Mouse (Mus musculus): ENCODE data around the gene Lctl. TPM values are rescaled to one million over a fixed set of nuclear protein-coding genes. Genes with fewer than 3 reads are reported as not detected.

Lctl gene
- polyA plus RNA-seq, 1 experiment from 2014 or later: not detected

DNA sequence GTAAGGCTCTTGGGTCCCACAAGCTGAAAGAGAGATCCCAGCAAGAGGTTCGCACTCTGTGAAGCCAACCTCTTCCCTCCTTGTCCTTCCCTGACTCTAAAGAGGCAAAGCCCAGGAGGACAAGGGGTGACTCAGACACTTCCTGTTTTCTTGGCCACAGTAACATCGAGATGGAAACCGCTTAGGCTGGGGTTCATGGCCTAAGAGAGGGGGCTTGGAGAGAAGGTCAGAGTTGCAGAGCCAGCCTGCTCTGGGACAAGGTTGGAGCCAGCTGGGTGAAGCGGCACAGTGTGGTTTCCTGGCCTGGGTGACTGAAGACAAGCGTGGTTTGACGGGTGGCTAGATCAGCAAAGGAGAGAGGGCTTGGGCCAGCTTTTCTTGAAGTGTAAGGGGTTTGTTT is 11.6 kb upstream of the Lctl start:
- Histone ChIP-seq H3K9me3 (ENCODE audit: low read length) (no peaks in the 10 kb centered on the region), H3K27me3 (replicated peaks; ENCODE audit: insufficient read depth, low read length) (no peaks in the 10 kb centered on the region), H3K4me1 (ENCODE audit: insufficient read depth, low read depth, low read length) (no peaks in the 10 kb centered on the region), H3K36me3 (ENCODE audit: insufficient read depth, low read length) (no peaks in the 10 kb centered on the region), H3K27ac (ENCODE audit: low read length) (no peak overlapping the region), H3K4me2 (replicated peaks; ENCODE audit: low read depth, low read length) (no peak overlapping the region), H3K4me3 (ENCODE audit: low read depth, low read length) (no peak overlapping the region), H3K9ac (replicated peaks; ENCODE audit: low read depth) (no peak overlapping the region)
- DNase-seq (ENCODE audit: low spot score): no peak
- no peak for TF ChIP-seq CTCF (IDR thresholded peaks at IDR 0.05)
- 46% methylated on average over 6 of the region's 6 CpGs for WGBS
- ATAC-seq: no peak

- TF ChIP-seq EP300 (IDR thresholded peaks at IDR 0.05) (peak; percentile 77), CTCF (IDR thresholded peaks at IDR 0.05) (no peak)
- no peak overlapping the region for H3K9ac ChIP-seq (replicated peaks; ENCODE audit: low read depth)
- no peaks in the 10 kb centered on the region for H3K4me1 ChIP-seq (ENCODE audit: insufficient read depth, low read depth, low read length)
- H3K4me3 ChIP-seq (ENCODE audit: low read depth, low read length): no peak overlapping the region
- peak; percentile 81 for DNase-seq (ENCODE audit: low spot score)
- no peaks in the 10 kb centered on the region for H3K27me3 ChIP-seq (replicated peaks; ENCODE audit: insufficient read depth, low read length)
- WGBS: 76% methylated on average over 16 of the region's 16 CpGs
- no peaks in the 10 kb centered on the region for H3K9me3 ChIP-seq (ENCODE audit: low read length)
- no peaks in the 10 kb centered on the region for H3K36me3 ChIP-seq (ENCODE audit: insufficient read depth, low read length)
- peak; percentile 81 for ATAC-seq
- no peak overlapping the region for H3K4me2 ChIP-seq (replicated peaks; ENCODE audit: low read depth, low read length)
- H3K27ac ChIP-seq (ENCODE audit: low read length): no peak overlapping the region; the same call in 1 of the 2 replicates
Measured at GRCm38 (mm10) chr9:64110502-64110901, 6.4 kb upstream of the Lctl start.

DNA sequence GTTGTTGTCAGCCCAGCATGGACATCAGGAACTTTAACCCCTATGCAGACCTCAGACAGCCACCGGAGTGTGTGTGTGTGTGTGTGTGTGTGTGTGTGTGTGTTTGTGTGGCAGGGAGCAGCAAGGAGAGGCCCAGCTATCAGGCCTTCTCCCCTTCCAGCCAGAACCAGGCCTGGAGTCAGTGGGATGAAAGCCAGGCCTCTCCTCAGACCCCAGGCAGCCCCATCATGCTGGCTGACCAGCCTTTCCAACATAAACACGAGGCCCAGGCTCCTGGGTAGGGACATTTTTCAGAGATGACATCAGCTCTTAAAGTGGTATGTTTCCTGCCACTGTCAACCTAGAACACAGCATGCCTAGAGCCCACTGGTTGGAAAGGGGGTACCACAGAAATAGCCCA is 2.3 kb upstream of the Lctl start:
- WGBS: 6% methylated on average over 2 of the region's 2 CpGs
- no peaks in the 10 kb centered on the region for H3K36me3 ChIP-seq (ENCODE audit: insufficient read depth, low read length)
- H3K27me3 ChIP-seq (replicated peaks; ENCODE audit: insufficient read depth, low read length): no peaks in the 10 kb centered on the region
- H3K9ac ChIP-seq (replicated peaks; ENCODE audit: low read depth): no peak overlapping the region
- no peak overlapping the region for H3K27ac ChIP-seq (ENCODE audit: low read length)
- no peaks in the 10 kb centered on the region for H3K4me1 ChIP-seq (ENCODE audit: insufficient read depth, low read depth, low read length)
- no peak overlapping the region for H3K4me3 ChIP-seq (ENCODE audit: low read depth, low read length)
- no peak for TF ChIP-seq CTCF (IDR thresholded peaks at IDR 0.05)
- TF ChIP-seq EP300 (IDR thresholded peaks at IDR 0.05): no peak
- DNase-seq (ENCODE audit: low spot score): peak; percentile 52
- H3K4me2 ChIP-seq (replicated peaks; ENCODE audit: low read depth, low read length): no peak overlapping the region
- peak; percentile 56 for ATAC-seq
- no peaks in the 10 kb centered on the region for H3K9me3 ChIP-seq (ENCODE audit: low read length)

GRCm38 (mm10) chr9:64115756-64116155 is 1.2 kb upstream of the Lctl start:
- Histone ChIP-seq H3K4me1 (ENCODE audit: insufficient read depth, low read depth, low read length) (no peaks in the 10 kb centered on the region), H3K4me3 (ENCODE audit: low read depth, low read length) (no peak overlapping the region), H3K9me3 (ENCODE audit: low read length) (no peaks in the 10 kb centered on the region), H3K36me3 (ENCODE audit: insufficient read depth, low read length) (no peaks in the 10 kb centered on the region), H3K27ac (ENCODE audit: low read length) (no peak overlapping the region), H3K9ac (replicated peaks; ENCODE audit: low read depth) (no peak overlapping the region), H3K27me3 (replicated peaks; ENCODE audit: insufficient read depth, low read length) (no peaks in the 10 kb centered on the region), H3K4me2 (replicated peaks; ENCODE audit: low read depth, low read length) (no peak overlapping the region)
- no peak for ATAC-seq
- DNase-seq (ENCODE audit: low spot score): no peak
- 82% methylated on average over 6 of the region's 6 CpGs for WGBS
- TF ChIP-seq EP300 (IDR thresholded peaks at IDR 0.05) (no peak), CTCF (IDR thresholded peaks at IDR 0.05) (no peak)

DNA sequence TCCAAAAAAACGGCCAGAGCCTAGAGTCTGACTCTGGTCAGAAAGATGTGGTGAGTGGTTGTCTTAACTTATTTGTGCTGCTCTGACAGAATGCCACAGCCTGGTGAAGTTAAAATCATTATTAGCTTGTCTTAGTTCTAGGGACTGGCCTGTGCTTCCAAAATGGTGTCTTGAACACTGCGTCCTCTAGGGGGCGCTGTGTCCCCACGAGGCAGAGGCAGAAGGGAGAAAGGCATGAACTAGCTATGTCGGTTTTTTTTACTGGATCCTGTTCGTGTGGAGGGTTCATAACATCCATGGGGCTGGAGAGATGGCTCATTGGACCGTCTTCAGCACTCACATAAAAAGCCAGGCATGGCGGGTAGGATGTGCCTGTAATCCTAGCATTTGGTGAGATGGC is 3.0 kb downstream of the Lctl start:
- peak; percentile 84 for TF ChIP-seq CTCF (IDR thresholded peaks at IDR 0.05)
- no peak for TF ChIP-seq EP300 (IDR thresholded peaks at IDR 0.05)
- H3K27me3 ChIP-seq (replicated peaks; ENCODE audit: insufficient read depth, low read length): no peaks in the 10 kb centered on the region
- ATAC-seq (no peak; the same call in 1 of the 2 replicates), DNase-seq (ENCODE audit: low spot score) (peak; percentile 53)
- H3K27ac ChIP-seq (ENCODE audit: low read length): no peak overlapping the region
- H3K9ac ChIP-seq (replicated peaks; ENCODE audit: low read depth): no peak overlapping the region
- H3K9me3 ChIP-seq (ENCODE audit: low read length): no peaks in the 10 kb centered on the region
- H3K4me3 ChIP-seq (ENCODE audit: low read depth, low read length): no peak overlapping the region
- H3K4me2 ChIP-seq (replicated peaks; ENCODE audit: low read depth, low read length): no peak overlapping the region
- no peaks in the 10 kb centered on the region for H3K4me1 ChIP-seq (ENCODE audit: insufficient read depth, low read depth, low read length)
- no peaks in the 10 kb centered on the region for H3K36me3 ChIP-seq (ENCODE audit: insufficient read depth, low read length)
- WGBS: 28% methylated on average over 8 of the region's 8 CpGs

DNA sequence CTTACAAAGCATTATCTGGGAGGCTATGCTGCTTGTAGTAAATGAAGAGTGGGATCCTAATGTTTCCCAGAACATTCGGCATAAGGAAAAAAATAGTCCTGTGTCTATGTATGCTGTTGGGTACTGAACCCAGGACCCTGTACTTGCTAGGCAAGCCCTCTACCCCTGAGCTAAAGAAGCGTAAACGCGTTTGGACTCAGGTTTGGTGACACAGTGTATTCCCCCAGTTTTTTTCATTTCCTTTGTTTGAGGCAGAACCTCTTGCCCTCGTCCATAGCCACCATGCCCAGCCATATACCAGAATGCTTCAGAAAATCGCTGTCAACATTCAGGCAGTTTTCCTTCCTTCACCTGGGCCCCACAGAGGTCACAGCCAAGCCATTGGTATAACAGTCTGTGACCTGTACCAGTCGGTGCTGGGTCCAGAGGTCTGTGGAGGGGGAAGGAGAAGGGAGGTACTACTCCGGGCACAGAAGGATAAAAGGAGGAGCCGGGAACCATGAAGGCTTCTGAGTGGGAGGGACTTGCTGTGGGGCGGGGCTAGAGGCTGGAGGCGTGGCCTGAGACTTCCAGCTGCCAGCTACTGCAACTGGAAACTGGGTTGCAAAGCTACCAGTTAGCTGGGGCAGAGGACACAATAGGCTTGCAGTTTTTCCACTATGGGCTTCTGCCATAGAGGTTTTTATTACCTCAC is 3.8 kb downstream of the Lctl start:
- Histone ChIP-seq H3K27ac (ENCODE audit: low read length) (no peak overlapping the region), H3K9ac (replicated peaks; ENCODE audit: low read depth) (no peak overlapping the region), H3K27me3 (replicated peaks; ENCODE audit: insufficient read depth, low read length) (no peaks in the 10 kb centered on the region), H3K9me3 (ENCODE audit: low read length) (no peaks in the 10 kb centered on the region), H3K36me3 (ENCODE audit: insufficient read depth, low read length) (no peaks in the 10 kb centered on the region), H3K4me3 (ENCODE audit: low read depth, low read length) (no peak overlapping the region), H3K4me2 (replicated peaks; ENCODE audit: low read depth, low read length) (no peak overlapping the region), H3K4me1 (ENCODE audit: insufficient read depth, low read depth, low read length) (no peaks in the 10 kb centered on the region)
- no peak for TF ChIP-seq EP300 (IDR thresholded peaks at IDR 0.05)
- TF ChIP-seq CTCF (IDR thresholded peaks at IDR 0.05): no peak
- ATAC-seq (peak; percentile 31; the same call in 1 of the 2 replicates), DNase-seq (ENCODE audit: low spot score) (peak; percentile 32)
- 35% methylated on average over 11 of the region's 11 CpGs for WGBS
